Mouse (Mus musculus): ENCODE measurements around the gene Usp38. TPM values are rescaled to one million over a fixed set of nuclear protein-coding genes. Genes with fewer than 3 reads are reported as not detected.
A peak's percentile ranks its signal among the peaks of the same experiment; 100 is the strongest.

Usp38 gene
- polyA plus RNA-seq, 1 experiment from 2014 or later = 21.2 TPM

DNA sequence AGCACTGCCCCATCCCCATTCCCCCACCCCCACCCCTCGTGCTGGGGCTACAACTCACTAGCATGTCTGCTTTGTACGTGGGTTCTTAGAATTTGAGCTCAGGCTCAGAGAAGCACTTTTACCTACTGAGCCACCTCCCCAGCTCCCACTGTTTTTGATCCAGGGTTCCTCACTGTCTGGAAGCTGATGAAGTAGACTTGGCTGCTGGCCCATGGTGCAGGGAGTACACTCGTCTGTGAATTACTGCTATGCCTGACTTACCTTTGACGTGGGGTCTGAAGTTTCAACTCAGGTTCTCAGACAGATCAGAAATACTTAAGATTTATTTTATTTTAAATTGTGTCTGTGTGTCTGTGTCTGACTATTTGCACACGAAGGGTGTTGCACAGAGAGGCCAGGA lies 57.0 kb downstream of the Usp38 start:
- peaks cover 17% of the 10 kb centered on the region for H3K9me3 ChIP-seq (ENCODE audit: control insufficient read depth, low read length)
- no peak overlapping the region for H3K27ac ChIP-seq (replicated peaks; ENCODE audit: low read depth, low read length)
- no peak for DNase-seq (ENCODE audit: low spot score)
- H3K4me2 ChIP-seq (ENCODE audit: low read depth, low read length) = no peak overlapping the region
- H3K4me3 ChIP-seq (ENCODE audit: low read depth, low read length) = no peak overlapping the region
- H3K9ac ChIP-seq (ENCODE audit: low read depth, low read length) = no peak overlapping the region
- H3K27me3 ChIP-seq (replicated peaks; ENCODE audit: control insufficient read depth, insufficient read depth, low read length) = no peaks in the 10 kb centered on the region
- no peaks in the 10 kb centered on the region for H3K36me3 ChIP-seq (ENCODE audit: control insufficient read depth, insufficient read depth, low read length)
- H3K4me1 ChIP-seq (ENCODE audit: control insufficient read depth, insufficient read depth, low read length) = no peaks in the 10 kb centered on the region
- ATAC-seq (ENCODE audit: low read depth) = no peak; the same call in 1 of the 2 replicates
- 54% methylated on average over 5 of the region's 5 CpGs for WGBS

DNA sequence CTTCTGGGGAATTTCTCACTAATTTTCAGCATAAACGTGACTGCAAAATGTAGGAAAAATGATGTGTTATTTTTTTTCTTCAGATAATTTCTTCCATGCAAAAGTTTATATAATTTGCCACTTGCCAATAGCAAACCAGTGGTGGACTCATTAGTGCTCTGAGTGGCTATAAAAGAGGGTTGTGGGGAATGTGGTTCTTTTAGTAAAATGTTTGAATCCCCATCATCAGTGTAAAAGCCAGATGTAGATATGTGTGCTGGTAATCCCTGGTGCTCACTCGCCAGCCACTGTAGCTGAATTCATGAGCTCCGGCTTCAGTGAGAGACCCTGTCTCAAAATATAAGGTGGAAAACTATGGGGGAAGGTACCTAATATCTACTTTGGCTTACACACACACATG lies 61.8 kb downstream of the Usp38 start:
- ATAC-seq (ENCODE audit: low read depth) = no peak
- H3K27ac ChIP-seq (replicated peaks; ENCODE audit: low read depth, low read length) = no peak overlapping the region
- 75% methylated on average over 3 of the region's 3 CpGs for WGBS

DNA sequence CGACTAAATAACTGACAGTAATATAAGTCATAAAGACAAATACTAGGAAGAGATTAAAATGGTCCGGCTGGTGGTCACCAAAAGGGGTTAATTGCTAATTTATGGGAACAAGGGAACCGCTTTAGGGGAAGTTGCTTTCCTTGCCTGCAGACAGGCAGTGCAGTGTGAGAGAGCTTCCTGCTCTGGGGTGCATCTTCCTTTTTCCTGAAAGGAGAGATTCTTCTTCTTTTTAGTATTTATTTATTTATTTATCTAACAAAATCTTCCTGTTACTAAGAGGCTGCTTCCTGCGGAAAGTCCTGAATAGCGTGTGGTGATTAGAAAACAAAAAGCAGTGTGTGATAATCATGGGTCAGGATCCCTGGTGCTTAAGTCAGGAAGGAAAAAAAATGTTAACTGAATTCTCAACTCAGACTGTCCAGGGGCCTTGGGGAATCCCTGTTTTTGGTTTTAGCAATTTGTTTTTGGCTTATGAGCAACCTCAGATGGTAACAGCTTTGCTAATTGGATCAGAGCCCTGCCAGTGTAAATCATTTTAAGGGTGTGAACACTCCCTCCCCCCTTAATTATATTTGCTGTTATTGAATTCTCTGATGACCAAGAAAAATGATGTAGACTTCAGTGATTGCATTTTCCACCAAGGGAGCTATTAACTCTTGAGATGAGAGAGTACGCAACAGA lies 62.4 kb downstream of the Usp38 start:
- Histone ChIP-seq H3K36me3 (ENCODE audit: control insufficient read depth, insufficient read depth, low read length) (no peaks in the 10 kb centered on the region), H3K4me2 (ENCODE audit: low read depth, low read length) (no peak overlapping the region), H3K9me3 (ENCODE audit: control insufficient read depth, low read length) (peaks cover 17% of the 10 kb centered on the region), H3K27ac (replicated peaks; ENCODE audit: low read depth, low read length) (no peak overlapping the region), H3K27me3 (replicated peaks; ENCODE audit: control insufficient read depth, insufficient read depth, low read length) (no peaks in the 10 kb centered on the region), H3K4me3 (ENCODE audit: low read depth, low read length) (no peak overlapping the region), H3K4me1 (ENCODE audit: control insufficient read depth, insufficient read depth, low read length) (peaks cover 5% of the 10 kb centered on the region; the same call in 1 of the 2 replicates), H3K9ac (ENCODE audit: low read depth, low read length) (no peak overlapping the region)
- WGBS = 34% methylated on average over 6 of the region's 6 CpGs
- ATAC-seq (ENCODE audit: low read depth) (peak; percentile 55; the same call in 1 of the 2 replicates), DNase-seq (ENCODE audit: low spot score) (peak; percentile 34)

More for the DNA sequence above, 61.8 kb downstream of the Usp38 start:
- no peak for DNase-seq (ENCODE audit: low spot score)
- H3K4me1 ChIP-seq (ENCODE audit: control insufficient read depth, insufficient read depth, low read length) = peaks cover 5% of the 10 kb centered on the region; the same call in 1 of the 2 replicates
- H3K9ac ChIP-seq (ENCODE audit: low read depth, low read length) = no peak overlapping the region
- H3K4me3 ChIP-seq (ENCODE audit: low read depth, low read length) = no peak overlapping the region
- no peak overlapping the region for H3K4me2 ChIP-seq (ENCODE audit: low read depth, low read length)
- peaks cover 17% of the 10 kb centered on the region for H3K9me3 ChIP-seq (ENCODE audit: control insufficient read depth, low read length)
- H3K36me3 ChIP-seq (ENCODE audit: control insufficient read depth, insufficient read depth, low read length) = no peaks in the 10 kb centered on the region
- no peaks in the 10 kb centered on the region for H3K27me3 ChIP-seq (replicated peaks; ENCODE audit: control insufficient read depth, insufficient read depth, low read length)

- Histone ChIP-seq H3K4me2 (ENCODE audit: low read depth, low read length) (no peak overlapping the region), H3K4me1 (ENCODE audit: control insufficient read depth, insufficient read depth, low read length) (peaks cover 5% of the 10 kb centered on the region; the same call in 1 of the 2 replicates), H3K9ac (ENCODE audit: low read depth, low read length) (no peak overlapping the region), H3K36me3 (ENCODE audit: control insufficient read depth, insufficient read depth, low read length) (no peaks in the 10 kb centered on the region), H3K4me3 (ENCODE audit: low read depth, low read length) (no peak overlapping the region), H3K27ac (replicated peaks; ENCODE audit: low read depth, low read length) (no peak overlapping the region; the same call in 1 of the 2 replicates), H3K9me3 (ENCODE audit: control insufficient read depth, low read length) (no peaks in the 10 kb centered on the region), H3K27me3 (replicated peaks; ENCODE audit: control insufficient read depth, insufficient read depth, low read length) (no peaks in the 10 kb centered on the region)
- ATAC-seq (ENCODE audit: low read depth) = no peak
- DNase-seq (ENCODE audit: low spot score) = peak; percentile 51
- 42% methylated on average over 7 of the region's 7 CpGs for WGBS
These were observed 66.1 kb downstream of the Usp38 start for GRCm38 (mm10) chr8:80948405-80949183.

GRCm38 (mm10) chr8:80943742-80944141 lies 71.0 kb downstream of the Usp38 start:
- DNase-seq (ENCODE audit: low spot score) (no peak), ATAC-seq (ENCODE audit: low read depth) (no peak)
- H3K4me2 ChIP-seq (ENCODE audit: low read depth, low read length) = no peak overlapping the region
- no peak overlapping the region for H3K27ac ChIP-seq (replicated peaks; ENCODE audit: low read depth, low read length)
- H3K4me1 ChIP-seq (ENCODE audit: control insufficient read depth, insufficient read depth, low read length) = peaks cover 9% of the 10 kb centered on the region; the same call in 1 of the 2 replicates
- H3K27me3 ChIP-seq (replicated peaks; ENCODE audit: control insufficient read depth, insufficient read depth, low read length) = no peaks in the 10 kb centered on the region
- no peaks in the 10 kb centered on the region for H3K9me3 ChIP-seq (ENCODE audit: control insufficient read depth, low read length)
- H3K4me3 ChIP-seq (ENCODE audit: low read depth, low read length) = no peak overlapping the region
- H3K36me3 ChIP-seq (ENCODE audit: control insufficient read depth, insufficient read depth, low read length) = no peaks in the 10 kb centered on the region
- WGBS = 78% methylated on average over 3 of the region's 3 CpGs
- no peak overlapping the region for H3K9ac ChIP-seq (ENCODE audit: low read depth, low read length)

- no peak overlapping the region for H3K27ac ChIP-seq (replicated peaks; ENCODE audit: low read depth, low read length)
- H3K9ac ChIP-seq (ENCODE audit: low read depth, low read length) = no peak overlapping the region
- no peak for DNase-seq (ENCODE audit: low spot score)
- no peaks in the 10 kb centered on the region for H3K36me3 ChIP-seq (ENCODE audit: control insufficient read depth, insufficient read depth, low read length)
- WGBS = 91% methylated on average over 3 of the region's 3 CpGs
- no peak overlapping the region for H3K4me3 ChIP-seq (ENCODE audit: low read depth, low read length)
- H3K9me3 ChIP-seq (ENCODE audit: control insufficient read depth, low read length) = no peaks in the 10 kb centered on the region
- no peaks in the 10 kb centered on the region for H3K27me3 ChIP-seq (replicated peaks; ENCODE audit: control insufficient read depth, insufficient read depth, low read length)
- no peak for ATAC-seq (ENCODE audit: low read depth)
- no peak overlapping the region for H3K4me2 ChIP-seq (ENCODE audit: low read depth, low read length)
- peaks cover 18% of the 10 kb centered on the region for H3K4me1 ChIP-seq (ENCODE audit: control insufficient read depth, insufficient read depth, low read length)
These were observed 73.1 kb downstream of the Usp38 start for GRCm38 (mm10) chr8:80941621-80942020.

DNA sequence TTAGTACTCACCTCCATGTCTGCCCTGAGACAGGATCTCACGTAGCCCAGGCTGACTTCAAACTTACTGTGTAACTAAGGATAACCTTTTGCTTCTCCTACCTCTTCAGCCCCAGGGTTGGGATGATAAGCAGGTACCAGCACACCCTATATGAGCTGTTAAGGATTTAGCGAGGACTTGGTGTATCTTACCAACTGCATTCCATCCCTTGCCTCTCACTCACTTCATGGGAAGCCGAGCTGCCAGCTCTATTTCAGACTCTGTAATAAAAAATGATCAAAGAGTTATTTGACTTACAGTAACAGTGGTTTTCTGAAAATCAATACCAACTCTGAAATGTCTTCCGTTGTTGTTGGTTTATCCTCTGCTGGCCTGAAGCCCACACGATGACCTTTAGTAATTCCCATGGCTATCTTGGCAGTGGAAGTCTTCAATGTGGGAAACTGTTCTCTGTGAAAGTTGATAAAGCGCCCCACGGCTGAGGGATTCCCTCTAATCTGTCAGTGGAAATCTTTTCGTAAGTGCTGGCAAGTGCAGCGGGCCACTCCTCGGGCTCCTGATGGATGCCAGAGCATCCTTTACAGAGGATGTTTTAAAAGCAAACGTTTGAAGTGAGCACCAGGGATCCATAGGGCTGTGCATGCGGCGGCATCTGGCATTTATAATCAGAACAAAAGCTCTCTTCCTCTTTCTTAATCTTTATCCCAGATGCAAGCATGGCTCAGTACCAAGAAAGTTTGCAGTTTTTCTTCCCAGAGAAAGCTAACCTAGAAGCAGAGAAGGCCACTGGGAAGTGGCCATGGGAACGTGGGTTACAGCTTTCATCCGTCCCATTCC lies 76.7 kb downstream of the Usp38 start:
- H3K4me3 ChIP-seq (ENCODE audit: low read depth, low read length) = no peak overlapping the region
- H3K9ac ChIP-seq (ENCODE audit: low read depth, low read length) = no peak overlapping the region
- H3K4me1 ChIP-seq (ENCODE audit: control insufficient read depth, insufficient read depth, low read length) = peaks cover 18% of the 10 kb centered on the region
- ATAC-seq (ENCODE audit: low read depth) (peak; percentile 89), DNase-seq (ENCODE audit: low spot score) (peak; percentile 87)
- H3K4me2 ChIP-seq (ENCODE audit: low read depth, low read length) = peak overlapping the region; percentile 36
- no peaks in the 10 kb centered on the region for H3K27me3 ChIP-seq (replicated peaks; ENCODE audit: control insufficient read depth, insufficient read depth, low read length)
- H3K27ac ChIP-seq (replicated peaks; ENCODE audit: low read depth, low read length) = peak overlapping the region; percentile 78
- 30% methylated on average over 15 of the region's 15 CpGs for WGBS
- H3K9me3 ChIP-seq (ENCODE audit: control insufficient read depth, low read length) = no peaks in the 10 kb centered on the region
- H3K36me3 ChIP-seq (ENCODE audit: control insufficient read depth, insufficient read depth, low read length) = no peaks in the 10 kb centered on the region

Data from embryonic facial prominence, embryonic 14.5 days (tissue).